Mouse (Mus musculus): ENCODE data around the gene 2310022B05Rik. TPM values are rescaled to one million over a fixed set of nuclear protein-coding genes. Genes with fewer than 3 reads are reported as not detected.

2310022B05Rik gene
- polyA plus RNA-seq (2017; shearing (Covaris generic)): 0.73 TPM

DNA sequence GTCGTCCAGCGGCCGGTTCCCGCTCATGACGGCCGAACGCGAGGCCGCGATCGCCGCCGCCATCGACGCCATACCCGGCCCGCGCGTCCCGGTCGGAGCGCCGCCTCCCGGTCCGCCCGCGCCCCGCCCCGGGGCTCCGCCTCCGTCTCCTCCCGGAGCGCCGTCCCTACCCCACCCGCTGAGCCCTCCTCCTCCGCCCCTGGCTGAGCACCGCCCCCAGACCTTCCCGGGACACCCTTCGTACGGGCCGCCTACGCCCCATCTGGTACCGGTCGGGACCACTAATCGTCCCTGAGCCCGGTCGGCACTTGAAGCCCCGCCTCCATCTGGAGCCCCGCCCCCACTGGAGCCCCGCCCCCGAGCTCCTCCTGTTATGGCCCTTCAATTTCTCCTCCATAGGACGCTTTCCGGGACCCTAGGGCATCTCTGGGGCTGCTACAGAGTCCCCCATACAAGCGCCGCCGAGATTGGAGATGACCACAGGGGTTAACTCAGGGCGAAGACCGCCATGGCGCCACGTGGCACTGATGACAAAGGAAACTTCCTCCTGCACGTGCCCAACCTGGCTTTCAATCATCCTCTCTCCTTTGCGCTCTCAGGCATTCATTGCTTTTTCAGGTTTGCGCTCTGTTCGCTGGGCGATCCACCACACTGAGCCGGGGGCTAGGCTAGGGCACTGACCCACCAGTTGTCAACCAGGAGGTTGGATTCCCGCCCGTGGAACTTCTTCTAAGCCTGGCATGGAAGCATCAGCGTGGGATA lies at the start of gene 2310022B05Rik:
2310022B05Rik (minus strand) TSS at position 258 of the 762 bp plus-strand sequence.

Other genes with a start within 250 kb of the 2310022B05Rik start
- gene Pgbd5, start 223.7 kb downstream of the 2310022B05Rik start, polyA plus RNA-seq (2017; shearing (Covaris generic)): not detected
- 75.2 TPM for gene Cog2, start 142.6 kb downstream of the 2310022B05Rik start, polyA plus RNA-seq (2017; shearing (Covaris generic))
- not detected for gene Agt, start 93.7 kb downstream of the 2310022B05Rik start, polyA plus RNA-seq (2017; shearing (Covaris generic))
- gene Capn9, start 87.3 kb downstream of the 2310022B05Rik start, polyA plus RNA-seq (2017; shearing (Covaris generic)): not detected
- gene Ttc13, start 58.6 kb upstream of the 2310022B05Rik start, polyA plus RNA-seq (2017; shearing (Covaris generic)): 27.0 TPM
- 29.9 TPM for gene Arv1, start 58.8 kb upstream of the 2310022B05Rik start, polyA plus RNA-seq (2017; shearing (Covaris generic))
- gene Fam89a, start 88.5 kb upstream of the 2310022B05Rik start, polyA plus RNA-seq (2017; shearing (Covaris generic)): 0.88 TPM
- 0.04 TPM for gene Trim67, start 129.7 kb upstream of the 2310022B05Rik start, polyA plus RNA-seq (2017; shearing (Covaris generic))
- 98.6 TPM for gene Gnpat, start 199.7 kb upstream of the 2310022B05Rik start, polyA plus RNA-seq (2017; shearing (Covaris generic))
- 39.0 TPM for gene 2810004N23Rik, start 199.8 kb upstream of the 2310022B05Rik start, polyA plus RNA-seq (2017; shearing (Covaris generic))
- gene Exoc8, start 234.3 kb upstream of the 2310022B05Rik start, polyA plus RNA-seq (2017; shearing (Covaris generic)): 2.5 TPM
- gene Sprtn, start 234.5 kb upstream of the 2310022B05Rik start, polyA plus RNA-seq (2017; shearing (Covaris generic)): 2.8 TPM

Data from CD4-positive, CD25-positive, alpha-beta regulatory T cell, adult 9 weeks (primary cell).